Mouse (Mus musculus): ENCODE data around the gene Man1c1. TPM values are rescaled to one million over a fixed set of nuclear protein-coding genes. Genes with fewer than 3 reads are reported as not detected.

Gene Man1c1
- total and polyA plus RNA-seq, 3 experiments, result 0.04 to 0.44 (median 0.20) TPM

DNA sequence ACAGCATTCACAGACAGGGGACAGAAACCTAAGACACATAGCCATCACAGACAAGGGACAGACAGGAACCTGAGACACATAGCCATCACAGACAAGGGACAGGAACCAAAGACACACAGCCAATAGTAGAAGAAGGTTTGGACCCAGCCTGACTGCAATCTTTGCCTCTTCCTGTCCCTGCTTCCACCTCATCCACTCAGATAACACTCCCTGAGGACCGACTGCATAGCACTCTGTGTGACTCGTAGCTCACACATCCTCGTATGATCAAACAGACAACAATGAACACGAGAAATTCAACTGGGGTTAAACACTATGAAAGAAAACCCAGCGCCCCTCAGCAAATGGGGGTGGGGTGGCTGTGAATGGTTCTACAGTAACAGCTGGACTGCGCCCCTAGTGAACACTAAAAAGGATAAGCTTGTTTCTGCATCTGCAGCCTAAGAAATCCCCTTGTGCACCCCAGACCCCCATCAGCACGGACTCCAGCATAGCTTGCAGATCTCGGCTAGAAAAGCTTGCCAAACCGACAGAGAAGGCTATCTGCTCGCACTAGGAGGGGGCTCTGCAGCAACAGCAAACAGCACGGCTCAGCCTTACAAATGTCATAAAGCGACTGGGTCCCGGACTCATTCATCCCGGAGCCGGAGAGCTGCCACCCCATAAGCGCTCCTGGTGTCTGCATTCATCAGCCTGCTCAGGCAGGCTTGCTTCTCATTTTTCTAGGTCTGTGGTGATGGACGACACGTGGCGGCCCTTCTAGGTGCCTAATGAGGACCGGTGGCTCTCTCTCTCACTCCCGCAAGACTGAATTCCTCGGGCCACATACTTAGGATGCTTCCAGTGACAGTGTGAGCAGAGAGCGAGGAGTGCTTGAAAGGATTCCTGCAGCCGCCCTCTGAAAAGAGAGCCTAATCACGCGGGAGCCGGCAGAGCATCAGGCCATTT is 44.5 kb downstream of the Man1c1 start:
- dilution Hi-C loops (cut with MboI; ENCODE audit: extremely low pct_ligation_motif_present, extremely low pct_unique_long_range_greater_than_20kb, low sequenced_read_pairs), result no loop called here
- no peak overlapping the region for H3K4me3 ChIP-seq (replicated peaks in 1 of 3; ENCODE audit: low read depth in 2 of 3, low read length in 2 of 3, poor library complexity in 1 of 3)

DNA sequence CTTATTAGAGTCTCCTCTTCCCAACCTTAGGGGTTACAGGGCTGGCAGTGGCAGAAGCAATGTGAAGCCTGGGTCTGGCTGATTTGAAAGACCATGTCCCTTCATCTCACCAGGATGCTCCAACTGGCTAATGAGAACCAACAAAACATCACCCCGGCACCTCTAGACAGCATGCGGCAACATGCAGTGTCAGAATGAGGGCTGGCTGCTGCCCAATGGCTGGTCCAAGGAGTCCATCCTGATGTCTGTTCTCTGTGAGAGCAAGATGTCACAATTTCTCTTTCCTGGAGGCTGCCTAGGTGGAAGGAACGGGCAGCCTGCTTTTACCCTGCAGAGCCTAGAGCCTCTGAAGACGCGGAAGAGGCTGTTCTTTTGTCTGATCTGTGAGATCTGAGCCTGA is 46.6 kb downstream of the Man1c1 start:
- Histone ChIP-seq H3K9ac (ENCODE audit: insufficient read depth, low read depth) (no peak overlapping the region), H3K27ac (ENCODE audit: insufficient read depth, low read depth) (no peak overlapping the region), H3K27me3 (replicated peaks) (no peaks in the 10 kb centered on the region), H3K4me1 (ENCODE audit: control insufficient read depth in 1 of 2, insufficient read depth in 2 of 2) (peaks cover 4 to 14% of the 10 kb centered on the region in 2 experiments; a peak in 3 of 4 replicates), H3K9me3 (replicated peaks; ENCODE audit: low read length) (no peaks in the 10 kb centered on the region), H3K4me3 (replicated peaks in 1 of 3; ENCODE audit: low read depth in 2 of 3, low read length in 2 of 3, poor library complexity in 1 of 3) (no peak overlapping the region), H3K4me2 (ENCODE audit: insufficient read depth, low read depth, poor library complexity, severe bottlenecking) (no peak overlapping the region), H3K36me3 (replicated peaks in 1 of 2; ENCODE audit: control insufficient read depth in 1 of 2, insufficient read depth in 1 of 2, low read length in 1 of 2) (no peaks in the 10 kb centered on the region), H3K79me2 (replicated peaks; ENCODE audit: control insufficient read depth, extremely low read depth, insufficient read depth, poor library complexity, severe bottlenecking) (no peaks in the 10 kb centered on the region)
- no peak for DNase-seq (ENCODE audit: extremely low read depth)
- dilution Hi-C loops (cut with MboI; ENCODE audit: extremely low pct_ligation_motif_present, extremely low pct_unique_long_range_greater_than_20kb, low sequenced_read_pairs) (no loop called here), in situ Hi-C loops (cut with MboI; ENCODE audit: low pct_ligation_motif_present, low pct_unique_long_range_greater_than_20kb, low sequenced_read_pairs) (no loop called here)
- TF ChIP-seq POLR2AphosphoS2 (IDR thresholded peaks at IDR 0.05; ENCODE audit: low read depth, low read length), result no peak
- no peak for TF ChIP-seq ELF1 (IDR thresholded peaks at IDR 0.05; ENCODE audit: low read depth, low read length)
- TF ChIP-seq ETS1 (conservative IDR thresholded peaks at IDR 0.05; ENCODE audit: low read depth, low read length), result no peak
- no peak for TF ChIP-seq CHD2 (IDR thresholded peaks at IDR 0.05; ENCODE audit: low read length)
- TF ChIP-seq JUND (conservative IDR thresholded peaks at IDR 0.05; ENCODE audit: low read depth, low read length), result no peak
- no peak for TF ChIP-seq TBP (conservative IDR thresholded peaks at IDR 0.05; ENCODE audit: low read depth, low read length)
- no peak for TF ChIP-seq TCF12 (IDR thresholded peaks at IDR 0.05; ENCODE audit: low read depth, low read length)
- no peak for TF ChIP-seq NELFE (IDR thresholded peaks at IDR 0.05; ENCODE audit: low read depth, low read length)
- no peak for TF ChIP-seq USF2 (conservative IDR thresholded peaks at IDR 0.05; ENCODE audit: low read depth, low read length)
- no peak for TF ChIP-seq RAD21 (IDR thresholded peaks at IDR 0.05; ENCODE audit: low read depth, low read length)
- TF ChIP-seq SMC3 (IDR thresholded peaks at IDR 0.05; ENCODE audit: low read depth, low read length), result no peak
- TF ChIP-seq EP300 (IDR thresholded peaks at IDR 0.05; ENCODE audit: low read length), result no peak
- no peak for TF ChIP-seq UBTF (IDR thresholded peaks at IDR 0.05; ENCODE audit: low read depth, low read length)
- no peak for TF ChIP-seq IRF4 (IDR thresholded peaks at IDR 0.05; ENCODE audit: low read depth, low read length)
- no peak for TF ChIP-seq MAZ (IDR thresholded peaks at IDR 0.05; ENCODE audit: low read depth, low read length)
- no peak for TF ChIP-seq ZKSCAN1 (IDR thresholded peaks at IDR 0.05; ENCODE audit: borderline replicate concordance, low read depth, low read length)

More for the DNA sequence above, 44.5 kb downstream of the Man1c1 start:
- no peak overlapping the region for H3K9ac ChIP-seq (ENCODE audit: insufficient read depth, low read depth)
- H3K4me2 ChIP-seq (ENCODE audit: insufficient read depth, low read depth, poor library complexity, severe bottlenecking), result no peak overlapping the region
- no peaks in the 10 kb centered on the region for H3K9me3 ChIP-seq (replicated peaks; ENCODE audit: low read length)
- in situ Hi-C loops (cut with MboI; ENCODE audit: low pct_ligation_motif_present, low pct_unique_long_range_greater_than_20kb, low sequenced_read_pairs), result no loop called here
- H3K4me1 ChIP-seq (ENCODE audit: control insufficient read depth in 1 of 2, insufficient read depth in 2 of 2), result no peaks in the 10 kb centered on the region
- H3K27me3 ChIP-seq (replicated peaks), result no peaks in the 10 kb centered on the region
- no peak overlapping the region for H3K27ac ChIP-seq (ENCODE audit: insufficient read depth, low read depth)
- H3K79me2 ChIP-seq (replicated peaks; ENCODE audit: control insufficient read depth, extremely low read depth, insufficient read depth, poor library complexity, severe bottlenecking), result no peaks in the 10 kb centered on the region
- TF ChIP-seq ZNF384 (IDR thresholded peaks at IDR 0.05; ENCODE audit: low read depth, low read length) (no peak), KAT2A (IDR thresholded peaks at IDR 0.05; ENCODE audit: insufficient replicate concordance, low read length) (no peak), E2F4 (IDR thresholded peaks at IDR 0.05; ENCODE audit: insufficient replicate concordance, low read depth, low read length) (no peak), TBP (conservative IDR thresholded peaks at IDR 0.05; ENCODE audit: low read depth, low read length) (no peak), UBTF (IDR thresholded peaks at IDR 0.05; ENCODE audit: low read depth, low read length) (no peak), GABPA (IDR thresholded peaks at IDR 0.05; ENCODE audit: insufficient replicate concordance, low read depth, low read length) (no peak), POLR2AphosphoS2 (IDR thresholded peaks at IDR 0.05; ENCODE audit: low read depth, low read length) (no peak), USF2 (conservative IDR thresholded peaks at IDR 0.05; ENCODE audit: low read depth, low read length) (no peak)
- no peak for DNase-seq (ENCODE audit: extremely low read depth)
- no peaks in the 10 kb centered on the region for H3K36me3 ChIP-seq (replicated peaks in 1 of 2; ENCODE audit: control insufficient read depth in 1 of 2, insufficient read depth in 1 of 2, low read length in 1 of 2)
